Mouse (Mus musculus): ENCODE measurements around the gene Ctxn1. TPM values are rescaled to one million over a fixed set of nuclear protein-coding genes. Genes with fewer than 3 reads are reported as not detected.
"Not testable (repeated sequence)": the region's sequence is repeated elsewhere in the genome, so short reads cannot be mapped to it uniquely, and the experiment has no call there.

Ctxn1 gene
- polyA plus RNA-seq, 1 experiment from 2014 or later = 55.0 TPM

DNA sequence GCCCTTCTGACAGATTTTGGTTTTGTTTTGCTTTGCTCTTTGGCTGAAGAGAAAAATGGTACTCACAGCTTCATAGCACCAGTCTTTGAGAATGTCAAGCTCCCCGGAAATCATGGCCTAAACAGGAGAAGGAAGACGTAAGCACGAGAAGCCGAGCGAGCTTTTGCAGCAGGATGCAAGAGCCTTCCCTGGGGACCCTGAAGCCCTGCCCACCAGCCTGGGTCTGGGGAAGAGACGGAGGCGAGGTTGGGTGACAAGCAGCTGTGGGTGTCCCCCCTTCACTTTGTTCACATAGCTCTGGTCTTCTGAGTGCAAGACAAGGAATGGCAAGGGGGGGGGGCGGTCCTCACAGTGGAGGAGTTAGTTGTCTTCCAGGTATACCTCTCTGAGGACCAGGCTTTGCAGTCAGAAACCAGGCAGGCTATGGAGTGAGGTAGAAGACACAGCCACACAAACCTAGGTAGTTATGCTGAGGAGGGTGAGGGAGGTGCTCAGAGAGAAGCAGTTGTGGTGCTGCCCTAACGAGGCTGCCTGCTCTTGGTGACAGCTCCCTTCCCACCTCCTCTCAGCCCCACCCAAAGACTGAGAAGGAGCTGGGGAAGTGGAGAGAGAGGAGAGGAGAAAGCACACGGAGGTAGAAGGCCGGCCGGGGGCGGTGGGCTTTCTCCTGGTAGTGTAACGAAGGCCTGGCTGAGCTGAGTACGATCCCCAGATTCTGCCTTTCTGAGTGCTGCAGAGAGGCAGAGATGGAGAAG, 6.3 kb upstream of the Ctxn1 start:
- WGBS = 90% methylated on average over 15 of the region's 15 CpGs
- no peaks in the 10 kb centered on the region for H3K9me3 ChIP-seq (ENCODE audit: control insufficient read depth, low read length)
- H3K4me1 ChIP-seq (ENCODE audit: control insufficient read depth, insufficient read depth, low read length) = no peaks in the 10 kb centered on the region
- H3K36me3 ChIP-seq (ENCODE audit: control insufficient read depth, insufficient read depth, low read length) = peaks cover 44% of the 10 kb centered on the region
- H3K27ac ChIP-seq (ENCODE audit: low read length) = no peak overlapping the region
- H3K27me3 ChIP-seq (replicated peaks; ENCODE audit: control insufficient read depth, insufficient read depth, low read length) = no peaks in the 10 kb centered on the region
- H3K4me3 ChIP-seq (ENCODE audit: low read length) = no peak overlapping the region
- H3K9ac ChIP-seq (ENCODE audit: low read depth, low read length) = no peak overlapping the region
- ATAC-seq = no peak
- no peak overlapping the region for H3K4me2 ChIP-seq (ENCODE audit: low read depth, low read length)

DNA sequence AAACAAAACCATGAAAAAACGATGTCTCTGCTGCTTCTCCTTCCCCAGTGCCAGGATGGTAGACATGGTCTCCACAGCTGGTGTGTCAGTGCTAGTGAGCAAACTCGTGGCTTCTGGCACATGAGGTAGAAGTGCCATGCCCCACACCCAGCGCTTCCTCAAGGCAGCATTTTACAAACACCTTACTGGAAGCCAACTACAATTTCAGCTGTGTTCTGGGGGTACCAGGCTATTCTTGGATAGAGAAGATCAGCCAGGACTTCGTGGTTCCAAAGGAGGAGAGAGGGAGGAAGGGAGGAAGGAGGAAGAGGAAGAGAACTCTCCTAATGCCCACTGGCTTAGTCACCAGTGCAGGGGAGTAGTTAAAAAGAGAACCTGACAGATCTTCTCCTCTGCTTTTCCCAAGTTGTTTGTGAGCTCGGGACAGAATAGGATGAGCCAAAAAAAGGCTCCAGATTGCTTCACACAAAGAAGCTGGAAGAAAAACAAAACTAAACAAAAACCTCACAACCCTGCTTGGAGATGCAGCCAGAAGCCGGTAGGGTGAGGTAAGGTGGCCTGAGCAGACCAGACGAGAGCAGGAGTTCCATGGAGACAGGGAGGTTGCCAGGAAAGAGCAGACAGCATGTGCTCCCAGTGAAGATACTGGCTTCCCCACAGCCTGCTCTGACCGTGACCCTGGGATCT, 4.2 kb upstream of the Ctxn1 start:
- no peak overlapping the region for H3K4me2 ChIP-seq (ENCODE audit: low read depth, low read length)
- H3K36me3 ChIP-seq (ENCODE audit: control insufficient read depth, insufficient read depth, low read length) = peaks cover 40% of the 10 kb centered on the region
- ATAC-seq = no peak
- H3K9ac ChIP-seq (ENCODE audit: low read depth, low read length) = no peak overlapping the region
- WGBS = 82% methylated on average over 8 of the region's 8 CpGs
- H3K4me1 ChIP-seq (ENCODE audit: control insufficient read depth, insufficient read depth, low read length) = peaks cover 7% of the 10 kb centered on the region
- H3K4me3 ChIP-seq (ENCODE audit: low read length) = no peak overlapping the region
- H3K27ac ChIP-seq (ENCODE audit: low read length) = no peak overlapping the region
- H3K9me3 ChIP-seq (ENCODE audit: control insufficient read depth, low read length) = no peaks in the 10 kb centered on the region
- H3K27me3 ChIP-seq (replicated peaks; ENCODE audit: control insufficient read depth, insufficient read depth, low read length) = no peaks in the 10 kb centered on the region

DNA sequence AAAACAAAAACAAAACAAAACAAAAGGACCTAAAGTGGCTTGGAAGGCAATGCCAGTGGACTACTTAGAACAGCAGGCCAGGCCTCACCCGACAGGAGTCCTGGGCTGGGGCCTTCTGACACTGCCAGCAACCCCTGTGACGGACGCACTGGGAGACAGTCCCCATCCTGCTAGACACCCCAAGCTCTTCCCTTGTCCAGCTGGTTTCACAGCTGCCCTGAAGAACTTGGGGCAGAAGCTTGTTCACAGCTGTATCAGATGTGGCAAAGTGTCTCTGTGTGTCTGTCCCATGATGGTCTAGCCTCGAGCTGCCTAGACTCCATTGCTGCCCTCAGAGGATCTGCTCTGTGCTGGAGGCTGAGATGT, 714 bp upstream of the Ctxn1 start:
- Histone ChIP-seq H3K9me3 (ENCODE audit: control insufficient read depth, low read length) (no peaks in the 10 kb centered on the region), H3K4me3 (ENCODE audit: low read length) (no peak overlapping the region), H3K36me3 (ENCODE audit: control insufficient read depth, insufficient read depth, low read length) (peaks cover 24% of the 10 kb centered on the region), H3K27me3 (replicated peaks; ENCODE audit: control insufficient read depth, insufficient read depth, low read length) (no peaks in the 10 kb centered on the region), H3K27ac (ENCODE audit: low read length) (peak overlapping the region; percentile 40; the same call in 1 of the 2 replicates), H3K9ac (ENCODE audit: low read depth, low read length) (peak overlapping the region; percentile 47; the same call in 1 of the 2 replicates), H3K4me2 (ENCODE audit: low read depth, low read length) (no peak overlapping the region), H3K4me1 (ENCODE audit: control insufficient read depth, insufficient read depth, low read length) (peaks cover 9% of the 10 kb centered on the region)
- 85% methylated on average over 4 of the region's 4 CpGs for WGBS
- ATAC-seq = no peak

DNA sequence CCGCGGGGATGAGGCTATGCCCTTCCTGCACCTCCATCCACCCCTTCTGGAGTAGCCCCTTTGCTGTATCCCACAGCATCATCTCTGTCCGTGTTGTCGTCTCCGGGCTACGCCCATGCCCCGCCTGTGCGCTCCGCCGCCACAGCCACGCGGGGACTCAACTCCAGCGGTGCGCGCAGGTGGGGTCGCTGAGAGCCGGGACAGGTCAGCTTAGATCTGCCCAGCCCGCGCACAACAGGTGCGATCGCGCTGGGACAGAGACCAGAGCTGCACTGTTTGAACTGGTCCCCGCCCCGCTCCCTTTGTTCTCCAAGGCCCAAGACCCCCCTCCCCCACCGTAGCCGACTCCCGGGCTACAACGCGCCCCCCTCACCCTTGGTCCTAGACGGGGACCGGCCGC, 396 bp downstream of the Ctxn1 start:
- Histone ChIP-seq H3K4me2 (ENCODE audit: low read depth, low read length) (peak overlapping the region; percentile 91), H3K27me3 (replicated peaks; ENCODE audit: control insufficient read depth, insufficient read depth, low read length) (no peaks in the 10 kb centered on the region), H3K4me3 (ENCODE audit: low read length) (peak overlapping the region; percentile 73), H3K9me3 (ENCODE audit: control insufficient read depth, low read length) (no peaks in the 10 kb centered on the region), H3K4me1 (ENCODE audit: control insufficient read depth, insufficient read depth, low read length) (peaks cover 16% of the 10 kb centered on the region), H3K27ac (ENCODE audit: low read length) (peak overlapping the region; percentile 37), H3K36me3 (ENCODE audit: control insufficient read depth, insufficient read depth, low read length) (peaks cover 24% of the 10 kb centered on the region), H3K9ac (ENCODE audit: low read depth, low read length) (peak overlapping the region; percentile 82)
- WGBS = under 1% methylated on average over 32 of the region's 32 CpGs
- peak; percentile 74 for ATAC-seq

DNA sequence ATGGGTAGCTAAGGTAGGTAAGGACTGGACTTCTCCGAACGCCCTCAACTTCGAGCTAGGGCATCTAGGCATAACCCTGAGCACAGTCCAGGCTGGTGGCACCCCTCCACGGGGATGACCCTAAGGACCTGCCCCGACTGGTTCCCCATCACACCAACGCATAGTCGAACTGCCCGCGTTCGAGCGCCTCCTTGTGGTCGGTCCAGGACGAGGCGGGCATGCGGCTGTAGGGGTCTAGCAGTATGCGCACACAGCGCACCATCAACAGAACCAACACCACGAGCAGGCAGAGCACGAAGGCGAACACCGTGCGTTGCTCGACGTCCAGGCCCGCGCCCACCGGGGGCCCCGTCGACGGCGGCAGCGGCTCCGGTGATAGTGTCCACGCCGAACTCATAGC, 841 bp downstream of the Ctxn1 start:
- H3K4me1 ChIP-seq (ENCODE audit: control insufficient read depth, insufficient read depth, low read length) = peaks cover 18% of the 10 kb centered on the region
- no peaks in the 10 kb centered on the region for H3K9me3 ChIP-seq (ENCODE audit: control insufficient read depth, low read length)
- H3K4me3 ChIP-seq (ENCODE audit: low read length) = peak overlapping the region; percentile 73
- H3K27ac ChIP-seq (ENCODE audit: low read length) = peak overlapping the region; percentile 37
- H3K27me3 ChIP-seq (replicated peaks; ENCODE audit: control insufficient read depth, insufficient read depth, low read length) = no peaks in the 10 kb centered on the region
- peak overlapping the region; percentile 82 for H3K9ac ChIP-seq (ENCODE audit: low read depth, low read length)
- WGBS = 2% methylated on average over 35 of the region's 35 CpGs
- peak overlapping the region; percentile 91 for H3K4me2 ChIP-seq (ENCODE audit: low read depth, low read length)
- ATAC-seq = peak; percentile 41
- H3K36me3 ChIP-seq (ENCODE audit: control insufficient read depth, insufficient read depth, low read length) = peaks cover 24% of the 10 kb centered on the region

DNA sequence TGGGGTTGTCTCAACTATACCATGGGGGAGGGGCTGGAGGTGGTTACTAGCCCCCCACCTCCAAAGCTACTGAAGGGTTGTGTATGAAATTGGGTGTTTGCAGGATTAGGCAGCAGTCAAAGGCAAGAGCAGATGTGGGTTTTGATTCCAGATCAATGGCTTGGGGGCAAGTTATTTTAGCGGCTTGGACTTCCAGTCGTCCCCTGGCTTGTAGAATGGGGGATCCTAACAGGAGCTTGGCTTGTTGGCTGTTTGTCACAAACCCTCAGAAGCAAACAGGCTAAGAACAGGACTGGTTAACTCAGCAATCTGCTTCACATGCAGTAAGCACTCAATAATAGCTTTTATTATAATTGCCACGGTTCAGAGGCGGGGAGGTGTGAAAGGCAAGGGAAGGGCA, 1.7 kb downstream of the Ctxn1 start:
- ATAC-seq = no peak
- no peaks in the 10 kb centered on the region for H3K27me3 ChIP-seq (replicated peaks; ENCODE audit: control insufficient read depth, insufficient read depth, low read length)
- no peaks in the 10 kb centered on the region for H3K9me3 ChIP-seq (ENCODE audit: control insufficient read depth, low read length)
- no peak overlapping the region for H3K9ac ChIP-seq (ENCODE audit: low read depth, low read length)
- peak overlapping the region; percentile 33; the same call in 1 of the 2 replicates for H3K27ac ChIP-seq (ENCODE audit: low read length)
- H3K4me2 ChIP-seq (ENCODE audit: low read depth, low read length) = 0 out of 2 replicates have a peak overlapping the region, but pooled peaks have one; percentile 12
- H3K4me3 ChIP-seq (ENCODE audit: low read length) = no peak overlapping the region
- WGBS = 77% methylated on average over 4 of the region's 4 CpGs
- peaks cover 20% of the 10 kb centered on the region for H3K4me1 ChIP-seq (ENCODE audit: control insufficient read depth, insufficient read depth, low read length)
- peaks cover 24% of the 10 kb centered on the region for H3K36me3 ChIP-seq (ENCODE audit: control insufficient read depth, insufficient read depth, low read length)

DNA sequence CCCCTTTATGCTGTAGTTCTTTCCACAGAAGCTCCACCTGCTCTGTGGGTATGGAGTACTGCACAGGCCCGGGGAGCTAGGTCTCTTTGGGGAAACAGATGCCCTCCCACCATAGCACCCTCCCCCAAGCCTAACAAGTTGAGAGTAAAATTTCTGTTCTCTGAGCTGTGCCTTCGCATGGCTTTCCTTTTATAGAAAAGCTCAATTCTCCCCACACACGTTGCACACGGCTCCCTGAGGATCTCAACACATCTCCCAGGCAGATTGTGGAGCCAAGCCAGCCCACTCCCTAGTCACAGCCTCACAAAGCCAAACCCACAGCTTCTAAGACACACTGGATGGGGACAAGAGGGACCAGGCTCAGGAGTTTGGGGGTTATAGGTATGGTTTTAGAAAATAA, 2.2 kb downstream of the Ctxn1 start:
- Histone ChIP-seq H3K9ac (ENCODE audit: low read depth, low read length) (no peak overlapping the region), H3K4me3 (ENCODE audit: low read length) (no peak overlapping the region), H3K36me3 (ENCODE audit: control insufficient read depth, insufficient read depth, low read length) (peaks cover 24% of the 10 kb centered on the region), H3K4me2 (ENCODE audit: low read depth, low read length) (no peak overlapping the region), H3K9me3 (ENCODE audit: control insufficient read depth, low read length) (no peaks in the 10 kb centered on the region), H3K4me1 (ENCODE audit: control insufficient read depth, insufficient read depth, low read length) (peaks cover 23% of the 10 kb centered on the region), H3K27ac (ENCODE audit: low read length) (peak overlapping the region; percentile 33), H3K27me3 (replicated peaks; ENCODE audit: control insufficient read depth, insufficient read depth, low read length) (no peaks in the 10 kb centered on the region)
- ATAC-seq = no peak
- WGBS = 51% methylated on average over 4 of the region's 4 CpGs

DNA sequence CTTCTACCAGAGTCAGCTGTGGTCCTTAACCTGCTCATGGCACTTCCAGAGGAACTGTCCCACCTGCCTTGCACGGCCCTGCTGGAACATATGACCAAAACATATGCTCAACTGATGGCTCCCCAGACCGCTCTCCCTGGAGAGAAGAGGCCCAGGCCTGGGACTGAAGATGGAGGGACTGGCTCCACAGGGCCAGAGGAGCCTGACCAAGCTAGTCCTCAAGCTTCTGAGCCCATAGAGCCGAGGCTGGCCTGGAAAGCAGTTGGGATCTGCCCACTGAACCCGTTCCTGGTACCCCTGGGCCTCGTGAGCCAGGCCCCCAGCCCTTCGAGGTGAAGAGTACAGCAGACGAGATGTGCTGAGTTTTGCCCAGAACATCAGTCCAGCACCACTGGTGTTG, 3.6 kb downstream of the Ctxn1 start:
- 83% methylated on average over 7 of the region's 7 CpGs for WGBS
- H3K4me1 ChIP-seq (ENCODE audit: control insufficient read depth, insufficient read depth, low read length) = peaks cover 23% of the 10 kb centered on the region
- ATAC-seq = not testable (repeated sequence)

DNA sequence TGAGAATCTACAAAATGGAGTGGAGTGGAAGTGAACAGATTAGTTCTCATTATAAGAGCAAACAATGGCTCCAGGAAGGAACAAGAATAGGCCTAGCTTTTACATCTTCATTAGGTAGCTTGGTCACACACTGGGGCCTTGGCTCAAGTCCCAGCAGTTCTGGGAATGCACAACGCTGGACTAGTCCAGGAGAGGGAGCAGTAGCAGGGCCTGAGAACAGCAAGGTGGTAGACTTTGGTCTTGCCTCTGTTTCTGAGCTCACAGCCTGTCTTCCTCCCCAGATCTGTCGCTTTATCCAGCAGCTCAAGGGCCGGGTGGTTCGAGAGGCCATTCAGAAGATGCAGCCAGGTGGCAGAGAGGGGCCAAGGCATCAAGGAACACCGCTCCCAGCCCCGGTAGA, 5.1 kb downstream of the Ctxn1 start:
- H3K36me3 ChIP-seq (ENCODE audit: control insufficient read depth, insufficient read depth, low read length) = peaks cover 9% of the 10 kb centered on the region; the same call in 1 of the 2 replicates
- no peaks in the 10 kb centered on the region for H3K27me3 ChIP-seq (replicated peaks; ENCODE audit: control insufficient read depth, insufficient read depth, low read length)
- H3K9me3 ChIP-seq (ENCODE audit: control insufficient read depth, low read length) = no peaks in the 10 kb centered on the region
- no peak for ATAC-seq
- peak overlapping the region; percentile 98 for H3K4me3 ChIP-seq (ENCODE audit: low read length)
- WGBS = 66% methylated on average over 6 of the region's 6 CpGs
- H3K9ac ChIP-seq (ENCODE audit: low read depth, low read length) = 0 out of 2 replicates have a peak overlapping the region, but pooled peaks have one; percentile 29
- peaks cover 22% of the 10 kb centered on the region for H3K4me1 ChIP-seq (ENCODE audit: control insufficient read depth, insufficient read depth, low read length)
- peak overlapping the region; percentile 66 for H3K4me2 ChIP-seq (ENCODE audit: low read depth, low read length)
- no peak overlapping the region for H3K27ac ChIP-seq (ENCODE audit: low read length)

More for the DNA sequence above, 3.6 kb downstream of the Ctxn1 start:
- not testable (repeated sequence) for H3K27ac ChIP-seq (ENCODE audit: low read length); H3K4me2 ChIP-seq (ENCODE audit: low read depth, low read length); H3K27me3 ChIP-seq (replicated peaks; ENCODE audit: control insufficient read depth, insufficient read depth, low read length); H3K4me3 ChIP-seq (ENCODE audit: low read length); H3K9ac ChIP-seq (ENCODE audit: low read depth, low read length); H3K9me3 ChIP-seq (ENCODE audit: control insufficient read depth, low read length)
- peaks cover 15% of the 10 kb centered on the region; the same call in 1 of the 2 replicates for H3K36me3 ChIP-seq (ENCODE audit: control insufficient read depth, insufficient read depth, low read length)

Data from intestine, embryonic 16.5 days (tissue).